Mouse (Mus musculus): ENCODE results near the gene Lama5. TPM values are rescaled to one million over a fixed set of nuclear protein-coding genes. Genes with fewer than 3 reads are reported as not detected.
A peak's percentile ranks its signal among the peaks of the same experiment; 100 is the strongest.

Gene Lama5
- polyA plus RNA-seq, 1 experiment from 2014 or later = 54.1 TPM

- no peak for ATAC-seq (ENCODE audit: low FRiP score, low TSS enrichment)
- Histone ChIP-seq H3K4me3 (ENCODE audit: low read length) (no peak overlapping the region), H3K9me3 (ENCODE audit: control insufficient read depth, low read length) (no peaks in the 10 kb centered on the region), H3K36me3 (ENCODE audit: control insufficient read depth, insufficient read depth, low read length) (peaks cover 19% of the 10 kb centered on the region), H3K4me2 (replicated peaks; ENCODE audit: low read depth, low read length) (no peak overlapping the region), H3K27ac (ENCODE audit: low read depth, low read length) (no peak overlapping the region), H3K9ac (ENCODE audit: low read depth, low read length) (no peak overlapping the region), H3K27me3 (ENCODE audit: control insufficient read depth, insufficient read depth, low read length) (no peaks in the 10 kb centered on the region), H3K4me1 (ENCODE audit: control insufficient read depth, insufficient read depth, low read length) (0 out of 2 replicates have a peak, but pooled peaks cover 2% of the 10 kb centered on the region)
- 66% methylated on average over 2 of the region's 2 CpGs for WGBS
These were observed 59.8 kb downstream of the Lama5 start for GRCm38 (mm10) chr2:180165855-180166254.

- Histone ChIP-seq H3K27ac (ENCODE audit: low read depth, low read length) (no peak overlapping the region), H3K4me2 (replicated peaks; ENCODE audit: low read depth, low read length) (no peak overlapping the region), H3K27me3 (ENCODE audit: control insufficient read depth, insufficient read depth, low read length) (no peaks in the 10 kb centered on the region), H3K4me3 (ENCODE audit: low read length) (no peak overlapping the region), H3K36me3 (ENCODE audit: control insufficient read depth, insufficient read depth, low read length) (peaks cover 54% of the 10 kb centered on the region), H3K9ac (ENCODE audit: low read depth, low read length) (no peak overlapping the region), H3K4me1 (ENCODE audit: control insufficient read depth, insufficient read depth, low read length) (no peaks in the 10 kb centered on the region), H3K9me3 (ENCODE audit: control insufficient read depth, low read length) (no peaks in the 10 kb centered on the region)
- 77% methylated on average over 3 of the region's 3 CpGs for WGBS
- 0 out of 2 replicates have a peak, but pooled peaks have one; percentile 9 for ATAC-seq (ENCODE audit: low FRiP score, low TSS enrichment)
These were observed 67.0 kb downstream of the Lama5 start for GRCm38 (mm10) chr2:180158627-180159026.

GRCm38 (mm10) chr2:180154796-180155195 lies 70.9 kb downstream of the Lama5 start:
- Histone ChIP-seq H3K27me3 (ENCODE audit: control insufficient read depth, insufficient read depth, low read length) (no peaks in the 10 kb centered on the region), H3K9me3 (ENCODE audit: control insufficient read depth, low read length) (no peaks in the 10 kb centered on the region), H3K4me2 (replicated peaks; ENCODE audit: low read depth, low read length) (no peak overlapping the region), H3K9ac (ENCODE audit: low read depth, low read length) (no peak overlapping the region), H3K27ac (ENCODE audit: low read depth, low read length) (no peak overlapping the region), H3K36me3 (ENCODE audit: control insufficient read depth, insufficient read depth, low read length) (peaks cover 58% of the 10 kb centered on the region), H3K4me1 (ENCODE audit: control insufficient read depth, insufficient read depth, low read length) (no peaks in the 10 kb centered on the region), H3K4me3 (ENCODE audit: low read length) (no peak overlapping the region)
- no peak for ATAC-seq (ENCODE audit: low FRiP score, low TSS enrichment)
- 63% methylated on average over 3 of the region's 3 CpGs for WGBS

DNA sequence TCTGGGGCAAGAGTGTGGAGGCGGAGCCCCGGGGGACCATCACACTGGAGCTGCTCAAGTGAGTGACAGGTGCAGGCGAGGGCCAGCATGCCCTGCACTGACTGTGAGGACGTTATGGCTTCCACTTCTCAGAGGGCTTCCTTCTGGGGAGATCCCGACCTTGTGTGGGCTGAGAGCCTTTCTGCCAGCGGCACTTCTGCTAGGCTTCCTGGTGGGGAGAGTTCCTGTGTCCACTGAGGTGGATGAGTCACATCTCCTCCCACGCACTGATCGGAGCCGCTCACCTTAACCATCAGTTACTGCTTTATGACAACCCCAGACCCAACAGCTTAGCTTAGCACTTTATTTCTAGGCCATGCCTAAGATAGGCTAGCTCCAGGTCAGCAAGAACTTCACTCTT lies 77.1 kb downstream of the Lama5 start:
- H3K36me3 ChIP-seq (ENCODE audit: control insufficient read depth, insufficient read depth, low read length) = peaks cover 67% of the 10 kb centered on the region
- WGBS = 69% methylated on average over 9 of the region's 9 CpGs
- no peak overlapping the region for H3K4me2 ChIP-seq (replicated peaks; ENCODE audit: low read depth, low read length)
- H3K27me3 ChIP-seq (ENCODE audit: control insufficient read depth, insufficient read depth, low read length) = no peaks in the 10 kb centered on the region
- no peak for ATAC-seq (ENCODE audit: low FRiP score, low TSS enrichment)
- no peaks in the 10 kb centered on the region for H3K9me3 ChIP-seq (ENCODE audit: control insufficient read depth, low read length)
- H3K4me3 ChIP-seq (ENCODE audit: low read length) = no peak overlapping the region
- H3K27ac ChIP-seq (ENCODE audit: low read depth, low read length) = no peak overlapping the region
- no peak overlapping the region for H3K9ac ChIP-seq (ENCODE audit: low read depth, low read length)
- no peaks in the 10 kb centered on the region for H3K4me1 ChIP-seq (ENCODE audit: control insufficient read depth, insufficient read depth, low read length)

- Histone ChIP-seq H3K36me3 (ENCODE audit: control insufficient read depth, insufficient read depth, low read length) (peaks cover 69% of the 10 kb centered on the region), H3K27me3 (ENCODE audit: control insufficient read depth, insufficient read depth, low read length) (no peaks in the 10 kb centered on the region), H3K4me1 (ENCODE audit: control insufficient read depth, insufficient read depth, low read length) (no peaks in the 10 kb centered on the region), H3K4me2 (replicated peaks; ENCODE audit: low read depth, low read length) (no peak overlapping the region), H3K27ac (ENCODE audit: low read depth, low read length) (no peak overlapping the region), H3K4me3 (ENCODE audit: low read length) (no peak overlapping the region), H3K9ac (ENCODE audit: low read depth, low read length) (no peak overlapping the region), H3K9me3 (ENCODE audit: control insufficient read depth, low read length) (no peaks in the 10 kb centered on the region)
- WGBS = 86% methylated on average over 6 of the region's 6 CpGs
- no peak for ATAC-seq (ENCODE audit: low FRiP score, low TSS enrichment)
These were observed 78.3 kb downstream of the Lama5 start for GRCm38 (mm10) chr2:180147379-180147778.

GRCm38 (mm10) chr2:180146091-180146490 lies 79.6 kb downstream of the Lama5 start:
- ATAC-seq (ENCODE audit: low FRiP score, low TSS enrichment) = no peak
- peaks cover 58% of the 10 kb centered on the region for H3K36me3 ChIP-seq (ENCODE audit: control insufficient read depth, insufficient read depth, low read length)
- H3K27ac ChIP-seq (ENCODE audit: low read depth, low read length) = no peak overlapping the region
- H3K4me1 ChIP-seq (ENCODE audit: control insufficient read depth, insufficient read depth, low read length) = no peaks in the 10 kb centered on the region
- H3K9me3 ChIP-seq (ENCODE audit: control insufficient read depth, low read length) = no peaks in the 10 kb centered on the region
- H3K4me3 ChIP-seq (ENCODE audit: low read length) = no peak overlapping the region
- no peak overlapping the region for H3K9ac ChIP-seq (ENCODE audit: low read depth, low read length)
- WGBS = 88% methylated on average over 2 of the region's 2 CpGs
- H3K4me2 ChIP-seq (replicated peaks; ENCODE audit: low read depth, low read length) = no peak overlapping the region
- H3K27me3 ChIP-seq (ENCODE audit: control insufficient read depth, insufficient read depth, low read length) = no peaks in the 10 kb centered on the region

GRCm38 (mm10) chr2:180135414-180135813 lies 90.2 kb downstream of the Lama5 start:
- H3K4me3 ChIP-seq (ENCODE audit: low read length) = no peak overlapping the region
- no peaks in the 10 kb centered on the region for H3K27me3 ChIP-seq (ENCODE audit: control insufficient read depth, insufficient read depth, low read length)
- WGBS = 85% methylated on average over 5 of the region's 5 CpGs
- no peaks in the 10 kb centered on the region for H3K9me3 ChIP-seq (ENCODE audit: control insufficient read depth, low read length)
- H3K36me3 ChIP-seq (ENCODE audit: control insufficient read depth, insufficient read depth, low read length) = peaks cover 9% of the 10 kb centered on the region; the same call in 1 of the 2 replicates
- H3K4me2 ChIP-seq (replicated peaks; ENCODE audit: low read depth, low read length) = no peak overlapping the region
- no peak for ATAC-seq (ENCODE audit: low FRiP score, low TSS enrichment)
- no peaks in the 10 kb centered on the region for H3K4me1 ChIP-seq (ENCODE audit: control insufficient read depth, insufficient read depth, low read length)
- H3K9ac ChIP-seq (ENCODE audit: low read depth, low read length) = no peak overlapping the region
- no peak overlapping the region for H3K27ac ChIP-seq (ENCODE audit: low read depth, low read length)

DNA sequence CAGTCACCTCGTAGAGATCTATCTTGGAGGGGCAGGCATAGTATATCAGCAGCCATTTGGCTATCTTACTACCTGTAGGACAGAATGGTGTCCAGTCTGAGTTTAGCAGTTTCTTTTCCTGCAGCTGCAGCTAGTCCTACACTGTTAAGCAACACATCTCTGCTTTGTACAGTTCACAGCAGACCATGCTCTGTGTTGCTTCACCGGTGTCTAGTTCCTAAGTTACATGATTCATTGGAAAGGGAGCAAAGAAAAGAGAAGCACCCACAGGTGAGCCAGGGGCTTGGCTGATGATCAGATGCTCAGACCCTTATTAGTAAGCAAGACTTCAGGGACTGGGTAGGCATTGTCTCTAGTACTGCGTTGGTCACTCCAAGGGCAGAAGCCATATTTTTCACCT lies 91.7 kb downstream of the Lama5 start:
- no peak overlapping the region for H3K4me3 ChIP-seq (ENCODE audit: low read length)
- H3K9me3 ChIP-seq (ENCODE audit: control insufficient read depth, low read length) = no peaks in the 10 kb centered on the region
- no peaks in the 10 kb centered on the region for H3K27me3 ChIP-seq (ENCODE audit: control insufficient read depth, insufficient read depth, low read length)
- no peak for ATAC-seq (ENCODE audit: low FRiP score, low TSS enrichment)
- no peak overlapping the region for H3K4me2 ChIP-seq (replicated peaks; ENCODE audit: low read depth, low read length)
- no peak overlapping the region for H3K27ac ChIP-seq (ENCODE audit: low read depth, low read length)
- H3K4me1 ChIP-seq (ENCODE audit: control insufficient read depth, insufficient read depth, low read length) = no peaks in the 10 kb centered on the region
- H3K9ac ChIP-seq (ENCODE audit: low read depth, low read length) = no peak overlapping the region
- WGBS = 80% methylated on average over 3 of the region's 3 CpGs
- peaks cover 8% of the 10 kb centered on the region; the same call in 1 of the 2 replicates for H3K36me3 ChIP-seq (ENCODE audit: control insufficient read depth, insufficient read depth, low read length)

- no peak overlapping the region for H3K4me2 ChIP-seq (replicated peaks; ENCODE audit: low read depth, low read length)
- no peak overlapping the region for H3K4me3 ChIP-seq (ENCODE audit: low read length)
- no peak overlapping the region for H3K9ac ChIP-seq (ENCODE audit: low read depth, low read length)
- no peaks in the 10 kb centered on the region for H3K4me1 ChIP-seq (ENCODE audit: control insufficient read depth, insufficient read depth, low read length)
- ATAC-seq (ENCODE audit: low FRiP score, low TSS enrichment) = no peak
- WGBS = 97% methylated on average over 4 of the region's 4 CpGs
- H3K27me3 ChIP-seq (ENCODE audit: control insufficient read depth, insufficient read depth, low read length) = no peaks in the 10 kb centered on the region
- no peaks in the 10 kb centered on the region for H3K9me3 ChIP-seq (ENCODE audit: control insufficient read depth, low read length)
- peaks cover 2% of the 10 kb centered on the region; the same call in 1 of the 2 replicates for H3K36me3 ChIP-seq (ENCODE audit: control insufficient read depth, insufficient read depth, low read length)
- H3K27ac ChIP-seq (ENCODE audit: low read depth, low read length) = no peak overlapping the region
These were observed 92.4 kb downstream of the Lama5 start for GRCm38 (mm10) chr2:180133231-180133630.

Data from kidney, embryonic 14.5 days (tissue).